Mouse (Mus musculus) Patski (cell line): ENCODE data around the gene Mzf1. TPM values are rescaled to one million over a fixed set of nuclear protein-coding genes. Genes with fewer than 3 reads are reported as not detected.
A peak's percentile ranks its signal among the peaks of the same experiment; 100 is the strongest.

Experiments
- ATAC-seq: fragments of 100-300 bp; one replicate; pipeline ENCODE4 v1.8.0; 2021
- CTCF ChIA-PET: fragments of 350-600 bp; sonication (Branson Sonifier 250); formaldehyde crosslinking; loops from one replicate; lab custom pipeline; 2022; ENCODE audit warnings: inconsistent platforms; lab: Charles Lee
- POLR2A ChIA-PET: fragments of 350-600 bp; sonication (Branson Sonifier 250); formaldehyde crosslinking; loops from one replicate; lab custom pipeline; 2022; ENCODE audit warnings: antibody characterized with exemption, inconsistent platforms; lab: Charles Lee
- DNase-seq: peaks from one replicate; pipeline ENCODE4 v3.0.0-alpha.2; 2011; ENCODE audit warnings: low read depth, low spot score
- H3K27me3 ChIP-seq: fragments of 371-371 bp; one replicate; pipeline ENCODE4 v1.5.1; 2021
- CTCF ChIP-seq: fragments of 100-300 bp; IDR thresholded peaks from one replicate; pipeline ENCODE4 v1.5.1; 2021
- in situ Hi-C: fragments of 300-500 bp; cut with MboI; formaldehyde crosslinking; loops from 3 replicates; pipeline ENCODE4 v1.11.1; 2018; ENCODE audit warnings: low pct_unique_long_range_greater_than_20kb, mixed read lengths
- polyA plus RNA-seq: library from polyadenylated mRNA; unstranded; gene quantifications from one replicate; pipeline ENCODE4 v1.2.3, GENCODE M21; 2021

Mzf1 gene
- polyA plus RNA-seq, 1 experiment from 2014 or later: 5.6 TPM

DNA sequence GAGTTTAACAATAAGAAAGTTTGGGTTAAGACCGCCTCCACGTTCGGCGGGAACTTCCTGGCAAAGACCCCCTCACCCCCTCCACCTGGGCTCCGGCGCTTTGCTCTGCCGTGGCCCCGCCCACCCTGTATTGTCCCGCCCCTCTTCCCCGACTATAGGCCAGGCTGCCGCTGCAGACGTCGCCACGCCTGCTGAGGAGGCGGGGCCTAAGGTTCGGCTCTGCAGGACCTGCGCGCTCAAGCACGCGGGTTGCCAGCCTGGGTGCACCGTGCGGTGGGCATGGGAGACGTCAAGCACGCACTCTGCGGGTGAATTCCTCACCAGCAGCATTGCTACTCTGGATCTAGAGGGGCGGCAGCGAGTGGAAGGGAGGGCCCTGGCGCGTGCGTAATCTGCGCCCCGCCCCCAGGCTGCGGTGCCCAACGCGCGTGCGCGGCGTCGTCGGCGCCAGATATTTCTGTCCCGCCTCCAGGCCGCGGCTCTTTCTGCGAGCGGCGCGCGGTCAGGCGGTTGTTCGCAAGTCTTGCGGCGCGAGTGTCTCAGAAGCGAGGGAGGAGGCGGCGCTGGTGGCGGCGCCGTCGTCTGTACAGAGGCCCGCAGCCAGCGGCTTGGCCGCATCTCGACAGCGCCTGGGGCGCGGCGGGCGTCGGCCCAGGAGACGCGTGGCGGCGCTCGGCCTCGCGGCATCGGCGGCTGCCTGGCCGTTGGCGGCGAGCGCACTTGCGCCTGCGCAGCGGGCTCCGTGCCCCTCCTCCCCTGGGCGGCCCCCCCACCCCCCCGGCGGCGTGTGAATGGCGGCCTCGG, 30.4 kb downstream of the Mzf1 start:
- ChIA-PET CTCF (no interaction called here), POLR2A (interaction anchor here (2.5 kb wide), 1 partner anchor 15 kb away, joined by 8 read pairs; the partner anchor contains the start of gene Ube2m)
- peak; percentile 86 for ATAC-seq
- in situ Hi-C loops: no loop called here
- TF ChIP-seq CTCF: no peak
- no peaks in the 10 kb centered on the region for H3K27me3 ChIP-seq
- no peak for DNase-seq

DNA sequence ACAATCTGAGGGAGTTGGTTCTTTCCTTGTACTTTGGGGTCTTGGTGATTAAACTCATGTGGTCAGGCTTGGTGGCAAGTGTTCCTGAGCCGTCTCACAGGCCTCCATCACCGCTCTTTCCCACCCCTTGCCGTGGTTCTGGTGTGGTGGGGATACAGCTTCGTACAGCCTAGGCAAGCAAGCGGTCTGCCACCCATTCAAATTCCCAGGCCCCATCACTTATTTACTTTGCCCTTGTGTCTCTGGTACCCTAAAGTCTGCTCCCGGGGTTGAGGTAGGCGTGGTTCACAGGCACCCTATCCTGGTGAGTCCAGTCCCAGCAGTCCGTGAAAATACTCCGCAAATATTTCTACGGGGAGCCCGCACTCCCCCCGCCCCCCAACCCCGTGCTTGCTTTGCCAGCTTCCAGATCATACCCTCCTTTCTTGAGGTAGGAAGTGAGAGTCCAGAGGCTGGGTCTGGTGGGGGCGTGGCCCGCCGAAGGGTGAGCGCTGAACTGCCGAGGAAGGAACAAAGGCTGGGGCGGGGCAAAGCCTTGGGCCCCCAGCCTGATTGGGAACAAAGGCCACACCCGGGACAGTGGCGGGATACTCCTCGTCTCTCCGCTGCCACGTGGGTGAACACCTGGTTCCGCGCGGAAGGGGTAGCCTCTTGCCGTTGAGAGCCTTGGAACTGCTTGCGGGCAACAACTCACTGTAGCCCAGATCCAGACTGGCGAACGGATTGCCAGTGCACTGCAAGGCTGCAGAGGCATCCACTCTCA, 31.6 kb downstream of the Mzf1 start:
- CTCF ChIA-PET: no interaction called here
- in situ Hi-C loops: no loop called here
- no peak for TF ChIP-seq CTCF
- H3K27me3 ChIP-seq: no peaks in the 10 kb centered on the region
- ATAC-seq: peak; percentile 44
- POLR2A ChIA-PET: interaction anchor here (0.8 kb wide), 1 partner anchor 68 kb away, joined by 3 read pairs; no protein-coding TSS in a partner anchor
- no peak for DNase-seq

DNA sequence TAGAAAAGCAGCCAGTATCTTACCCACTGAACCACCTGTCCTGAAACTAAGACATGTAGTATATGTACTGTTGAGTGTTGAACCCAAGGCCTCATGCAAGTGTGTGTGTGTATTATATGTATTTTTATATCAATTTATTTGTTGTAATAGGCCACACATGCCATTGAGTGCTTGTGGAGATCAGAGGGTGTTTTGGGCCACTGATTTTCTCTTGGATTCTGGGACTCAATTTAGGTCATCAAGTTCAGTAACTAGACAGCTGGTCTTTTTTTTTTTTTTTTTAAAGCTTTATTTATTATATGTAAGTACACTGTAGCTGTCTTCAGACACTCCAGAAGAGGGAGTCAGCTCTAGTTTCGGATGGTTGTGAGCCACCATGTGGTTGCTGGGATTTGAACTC, 39.3 kb downstream of the Mzf1 start:
- H3K27me3 ChIP-seq: no peaks in the 10 kb centered on the region
- CTCF ChIA-PET: interaction anchor here (1.5 kb wide), 1 partner anchor 24 kb away, joined by 3 read pairs; no protein-coding TSS in a partner anchor
- POLR2A ChIA-PET: interaction anchor here (0.6 kb wide), 1 partner anchor 241 kb away, joined by 5 read pairs; no protein-coding TSS in a partner anchor
- TF ChIP-seq CTCF: no peak
- no peak for ATAC-seq
- in situ Hi-C loops: no loop called here
- no peak for DNase-seq

DNA sequence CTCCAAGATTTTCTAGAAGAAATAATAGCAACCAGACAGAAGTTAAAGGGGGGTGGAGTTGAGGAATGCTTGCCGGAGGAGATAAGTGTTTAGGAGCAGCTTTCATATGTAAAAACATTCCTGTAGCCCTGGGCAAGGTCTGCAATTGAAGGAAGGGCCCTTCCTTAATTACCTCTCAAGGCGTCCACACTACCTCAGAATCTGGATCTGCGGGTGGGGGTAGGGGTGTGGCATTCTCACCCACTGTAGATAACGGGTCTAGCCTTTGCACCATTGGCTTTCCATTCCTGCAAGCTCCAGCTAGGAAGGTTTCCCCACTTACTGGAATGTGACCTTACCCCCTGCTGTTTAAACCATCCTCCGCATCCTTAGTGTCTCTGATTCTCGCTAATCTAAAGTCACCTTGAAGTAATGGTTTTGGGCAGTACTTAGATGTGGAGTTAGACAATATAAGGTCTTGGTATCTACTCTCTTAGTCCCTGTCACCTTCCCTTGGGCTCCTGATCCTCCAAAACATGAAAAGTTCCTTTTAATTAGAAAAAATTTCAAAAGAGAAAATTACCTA, 40.2 kb downstream of the Mzf1 start:
- POLR2A ChIA-PET: no interaction called here
- no peak for DNase-seq
- in situ Hi-C loops: loop anchor here (5.0 kb wide), 1 partner anchor 33 kb away; no protein-coding TSS in a partner anchor

DNA sequence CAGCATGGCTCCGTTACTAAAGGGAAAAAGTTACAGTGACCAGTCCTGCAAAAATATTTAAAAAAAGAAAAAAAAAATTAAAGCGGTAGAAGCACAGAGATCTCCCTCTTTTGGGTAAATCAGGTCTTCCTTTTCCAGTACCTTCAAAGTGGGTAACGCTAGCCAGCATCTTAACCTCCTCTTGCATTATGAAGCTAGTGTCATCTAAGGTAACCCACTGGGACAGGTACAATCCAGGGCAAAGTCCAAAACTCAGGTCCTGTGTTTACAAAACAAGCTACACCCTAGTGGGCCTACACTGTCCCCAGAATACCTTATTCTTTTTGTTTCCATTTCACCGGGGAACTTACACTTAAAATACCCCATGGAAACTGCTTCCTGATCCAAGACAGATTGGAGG, 40.9 kb downstream of the Mzf1 start:
- in situ Hi-C loops: loop anchor here (5.0 kb wide), 1 partner anchor 34 kb away; no protein-coding TSS in a partner anchor
- H3K27me3 ChIP-seq: no peaks in the 10 kb centered on the region
- DNase-seq (no peak), ATAC-seq (no peak)
- ChIA-PET POLR2A (no interaction called here), CTCF (interaction anchor here (1.0 kb wide), 1 partner anchor 59 kb away, joined by 3 read pairs; no protein-coding TSS in a partner anchor)
- TF ChIP-seq CTCF: no peak

More for the DNA sequence above, 40.2 kb downstream of the Mzf1 start:
- ATAC-seq: no peak
- no peak for TF ChIP-seq CTCF
- no peaks in the 10 kb centered on the region for H3K27me3 ChIP-seq
- CTCF ChIA-PET: interaction anchor here (1.0 to 1.5 kb wide), 2 partner anchors 25 to 59 kb away, joined by 3 read pairs; no protein-coding TSS in a partner anchor

DNA sequence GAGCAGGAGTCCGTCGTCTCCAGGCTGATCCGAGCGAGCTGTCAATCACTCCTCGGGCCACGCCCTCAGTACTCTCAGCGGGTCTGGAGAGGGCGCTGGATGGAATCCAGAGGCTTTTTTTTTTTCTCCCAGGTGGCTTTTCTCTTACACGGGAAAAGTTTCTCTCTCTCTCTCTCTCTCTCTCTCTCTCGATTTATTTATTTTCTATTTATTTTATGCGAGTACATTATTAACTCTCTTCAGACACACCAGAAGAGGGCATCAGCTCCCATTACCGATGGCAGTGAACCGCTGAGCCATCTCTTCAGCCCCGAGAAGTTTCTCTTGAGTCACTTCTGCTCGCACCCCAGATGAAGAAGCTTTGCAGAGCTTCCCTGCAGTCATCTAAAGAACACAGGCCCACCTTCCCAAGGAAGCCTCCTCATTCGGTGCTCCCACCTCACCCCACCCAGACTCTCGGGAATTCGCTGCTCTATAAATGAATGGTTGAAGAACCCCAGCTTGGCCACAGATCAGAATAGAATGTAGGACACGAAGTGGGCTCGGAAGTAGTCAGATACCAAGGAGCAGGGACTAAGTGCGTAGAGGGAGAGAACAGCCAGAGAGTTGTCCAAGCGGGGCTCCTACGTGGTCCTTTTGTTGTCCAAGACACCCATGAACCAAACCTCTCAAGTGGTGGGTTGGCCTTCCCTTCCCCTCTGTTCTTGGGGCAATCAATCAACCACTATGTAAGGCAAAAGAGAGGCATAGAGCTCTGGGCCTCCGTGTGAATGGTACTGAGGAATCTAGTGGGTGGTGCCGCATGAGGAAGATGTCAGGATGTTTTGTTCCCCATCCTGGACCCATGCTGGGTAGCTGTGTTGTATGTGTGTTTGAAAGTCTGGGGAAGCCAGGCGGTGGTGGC, 44.3 kb downstream of the Mzf1 start, which contains the start of gene Zbtb45:
Zbtb45 (minus strand) TSS at position 30 of the 904 bp plus-strand sequence.
- DNase-seq: no peak
- ChIA-PET POLR2A (interaction anchor here (0.6 to 1.0 kb wide), 3 partner anchors 19 to 31 kb away, joined by 4 to 5 read pairs (median 4); no protein-coding TSS in a partner anchor), CTCF (interaction anchor here (0.7 to 2.3 kb wide), 6 partner anchors 19 to 57 kb away, joined by 3 to 19 read pairs (median 8); partner anchors contain the start of gene Zfp446)
- TF ChIP-seq CTCF: no peak
- in situ Hi-C loops: loop anchor here (5.0 kb wide), 1 partner anchor 37 kb away; no protein-coding TSS in a partner anchor
- no peaks in the 10 kb centered on the region for H3K27me3 ChIP-seq
- ATAC-seq: no peak

DNA sequence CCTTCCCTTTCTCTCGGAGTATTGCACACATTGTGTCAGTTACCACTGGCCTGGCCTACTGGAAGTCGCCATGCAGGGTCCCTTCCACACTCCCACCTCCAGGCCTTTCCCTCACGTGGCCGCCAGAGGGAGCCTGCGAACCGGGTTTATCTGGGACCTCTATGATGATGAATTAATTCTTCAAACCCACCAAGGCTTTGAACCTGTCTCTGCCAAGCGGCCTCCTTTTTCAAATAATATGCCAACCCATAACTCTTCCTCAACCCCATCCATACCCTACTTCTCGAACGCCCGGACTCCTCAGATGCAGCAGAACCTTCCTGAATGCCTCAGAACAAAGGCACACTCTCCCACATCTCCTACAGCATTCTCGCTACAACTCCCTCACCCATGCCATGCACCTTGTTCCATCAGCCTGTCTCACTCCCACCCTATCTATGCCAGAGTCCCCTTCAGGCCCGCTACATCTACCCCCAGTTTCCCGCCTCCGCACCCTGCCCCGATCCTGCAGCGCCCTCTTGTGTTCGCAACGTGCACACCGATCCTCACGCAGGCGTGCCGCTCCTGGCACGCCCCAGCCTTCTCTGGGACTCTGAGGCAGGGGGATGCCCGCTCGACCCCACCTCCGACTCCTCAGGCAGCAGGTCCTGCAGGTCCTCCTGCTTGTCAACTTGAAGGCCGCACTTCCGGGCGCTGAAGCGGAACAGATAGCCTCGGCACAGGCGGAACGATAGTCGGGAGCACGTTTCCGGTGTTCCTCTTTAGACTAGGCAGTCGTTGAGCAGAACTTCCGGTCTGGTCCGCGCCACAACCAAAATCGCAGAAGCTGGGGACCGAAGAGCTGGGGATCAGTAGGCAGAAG, 45.2 kb downstream of the Mzf1 start:
- H3K27me3 ChIP-seq: no peaks in the 10 kb centered on the region
- in situ Hi-C loops: loop anchor here (5.0 kb wide), 1 partner anchor 38 kb away; no protein-coding TSS in a partner anchor
- peak; percentile 94 for ATAC-seq
- no peak for DNase-seq
- TF ChIP-seq CTCF: peak; percentile 99
- CTCF ChIA-PET: interaction anchor here (0.7 to 2.3 kb wide), 8 partner anchors 9 to 57 kb away, joined by 3 to 19 read pairs (median 5); partner anchors contain the start of genes Slc27a5 and Zfp446
- POLR2A ChIA-PET: interaction anchor here (0.6 to 1.0 kb wide), 3 partner anchors 19 to 32 kb away, joined by 4 to 5 read pairs (median 4); no protein-coding TSS in a partner anchor

DNA sequence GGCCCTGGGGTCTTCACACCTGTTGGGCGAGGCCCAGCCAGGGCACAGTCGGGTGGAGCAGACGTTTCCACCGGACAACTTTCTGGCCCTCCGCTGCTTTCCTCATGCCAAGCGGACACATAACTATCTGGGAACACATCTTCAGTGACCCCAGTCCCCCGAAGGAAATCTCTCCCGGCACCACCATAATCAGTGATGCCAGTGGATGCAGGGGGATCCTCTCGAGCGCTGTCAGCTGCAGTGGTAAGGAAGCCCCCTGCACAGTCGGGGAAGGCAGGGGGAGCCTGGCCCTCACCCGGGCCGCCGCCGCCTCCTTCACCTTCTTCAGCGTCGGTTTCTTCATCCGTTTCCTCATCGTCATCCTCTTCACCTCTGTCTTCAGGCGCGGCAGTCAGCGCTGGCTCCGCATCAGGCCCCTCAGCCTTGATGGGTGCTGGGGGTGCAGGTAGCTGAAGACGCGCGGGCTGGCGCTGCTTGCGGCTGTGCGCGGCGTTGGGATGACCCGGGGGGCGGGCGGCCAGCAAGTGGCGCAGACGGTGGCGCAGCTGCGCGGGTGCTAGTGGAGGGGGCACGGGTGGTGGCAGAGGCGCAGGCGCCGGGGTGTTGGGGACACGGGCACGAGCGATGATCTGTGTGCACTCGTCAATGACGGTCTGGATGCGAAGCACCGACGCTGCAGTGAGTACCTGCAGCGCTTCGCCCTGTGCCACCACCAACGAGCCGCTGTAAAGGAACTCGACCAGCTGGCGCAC, 47.0 kb downstream of the Mzf1 start:
- DNase-seq: no peak
- POLR2A ChIA-PET: no interaction called here
- no peaks in the 10 kb centered on the region for H3K27me3 ChIP-seq
- no peak for TF ChIP-seq CTCF
- no peak for ATAC-seq
- CTCF ChIA-PET: interaction anchor here (1.4 kb wide), 1 partner anchor 10 kb away, joined by 4 read pairs; the partner anchor contains the start of gene Slc27a5
- in situ Hi-C loops: no loop called here
